Mouse (Mus musculus) myocyte (in vitro differentiated cells): ENCODE measurements around the gene Coq8b. TPM values are rescaled to one million over a fixed set of nuclear protein-coding genes. Genes with fewer than 3 reads are reported as not detected.

Experiments used
- H3K27me3 ChIP-seq: one replicate; pipeline ENCODE4 v1.6.1; 2011; ENCODE audit not compliant: control insufficient read depth, insufficient read depth, insufficient read length
- H3K36me3 ChIP-seq: one replicate; pipeline ENCODE4 v1.6.1; 2011; ENCODE audit not compliant: control insufficient read depth, insufficient read depth
- H3K4me2 ChIP-seq: one replicate; pipeline ENCODE4 v1.6.1; 2011; ENCODE audit warnings: low read depth, control low read depth
- H3K4me3 ChIP-seq: one replicate; pipeline ENCODE4 v1.5.1; 2011; ENCODE audit warnings: mild to moderate bottlenecking, control low read depth, moderate library complexity
- H3K79me2 ChIP-seq: one replicate; pipeline ENCODE4 v1.6.1; 2011; ENCODE audit not compliant: control insufficient read depth, insufficient read depth
- H3ac ChIP-seq: one replicate; pipeline ENCODE4 v1.6.1; 2011; ENCODE audit not compliant: control insufficient read depth, insufficient read length
- CEBPB ChIP-seq: IDR thresholded peaks from 2 replicates; pipeline ENCODE4 v1.6.1; 2011; ENCODE audit warnings: mild to moderate bottlenecking, moderate library complexity; ENCODE audit not compliant: poor library complexity, insufficient read depth, severe bottlenecking
- E2F4 ChIP-seq: IDR thresholded peaks from one replicate; pipeline ENCODE4 v1.6.1; 2011; ENCODE audit warnings: mild to moderate bottlenecking, control low read depth, moderate library complexity; ENCODE audit not compliant: insufficient read depth
- MAX ChIP-seq: IDR thresholded peaks from one replicate; pipeline ENCODE4 v1.6.1; 2011; ENCODE audit warnings: low read depth, mild to moderate bottlenecking, control low read depth
- MYOD1 ChIP-seq, 3 experiments: IDR thresholded peaks; one replicate each; pipeline ENCODE4 v1.6.1; 2011; ENCODE audit warnings: control low read depth in 2 of 3, low read depth in 2 of 3, mild to moderate bottlenecking in 2 of 3, moderate library complexity in 1 of 3; ENCODE audit not compliant: insufficient read length in 2 of 3, control insufficient read depth in 1 of 3
- MYOG ChIP-seq, 3 experiments: IDR thresholded peaks; one replicate each; pipeline ENCODE4 v1.6.1; 2011; ENCODE audit warnings: control low read depth in 2 of 3, low read depth in 2 of 3, mild to moderate bottlenecking in 2 of 3; ENCODE audit not compliant: insufficient read length in 2 of 3, control insufficient read depth in 1 of 3, insufficient read depth in 1 of 3
- POLR2A ChIP-seq: IDR thresholded peaks from one replicate; pipeline ENCODE4 v1.6.1; 2011; ENCODE audit warnings: low read depth, mild to moderate bottlenecking, control low read depth, moderate library complexity; ENCODE audit not compliant: insufficient read length
- POLR2AphosphoS2 ChIP-seq: IDR thresholded peaks from one replicate; pipeline ENCODE4 v1.6.1; 2011; ENCODE audit warnings: low read depth, control low read depth; ENCODE audit not compliant: insufficient read length
- REST ChIP-seq: IDR thresholded peaks from one replicate; pipeline ENCODE4 v1.6.1; 2011; ENCODE audit warnings: mild to moderate bottlenecking, control low read depth, moderate library complexity; ENCODE audit not compliant: insufficient read depth, insufficient read length
- SRF ChIP-seq: IDR thresholded peaks from one replicate; pipeline ENCODE4 v1.6.1; 2011; ENCODE audit warnings: low read depth; ENCODE audit not compliant: control insufficient read depth, insufficient read length
- TCF12 ChIP-seq: IDR thresholded peaks from one replicate; pipeline ENCODE4 v1.6.1; 2011; ENCODE audit warnings: mild to moderate bottlenecking, control low read depth; ENCODE audit not compliant: poor library complexity, insufficient read depth, severe bottlenecking
- TCF3 ChIP-seq: IDR thresholded peaks from one replicate; pipeline ENCODE4 v1.6.1; 2011; ENCODE audit warnings: low read depth, control low read depth; ENCODE audit not compliant: insufficient read length
- USF1 ChIP-seq: IDR thresholded peaks from one replicate; pipeline ENCODE4 v1.6.1; 2011; ENCODE audit warnings: low read depth, mild to moderate bottlenecking, control low read depth, moderate library complexity
- polyA plus RNA-seq: library from polyadenylated mRNA; unstranded; fragments of >200 nt; fragmentation: generic; extraction: Trizol; gene quantifications from one replicate; pipeline ENCODE4 v1.2.1, GENCODE M21; 2012; ENCODE audit warnings: missing spikeins

Coq8b gene
- polyA plus RNA-seq, 1 experiment = 19.1 TPM

DNA sequence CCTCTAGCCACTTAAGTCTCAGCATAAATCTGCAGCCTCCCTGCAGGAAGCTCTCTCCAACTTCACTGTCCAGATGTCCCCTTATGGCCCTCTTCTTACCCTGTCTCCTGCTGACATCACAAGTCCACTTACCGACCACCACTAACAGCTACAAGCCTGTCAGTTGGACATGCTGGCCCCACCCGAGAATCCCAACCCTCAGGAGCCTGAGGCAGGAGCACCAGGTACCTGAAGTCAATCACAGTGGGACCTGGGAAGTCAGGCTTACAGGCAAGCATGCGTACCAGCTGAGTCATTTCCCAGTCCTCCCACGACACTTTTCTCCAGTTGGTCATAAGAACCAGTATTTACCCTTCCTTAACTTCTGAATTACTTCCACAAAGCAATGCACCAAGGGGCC, 39.1 kb upstream of the Coq8b start:
- no peak for TF ChIP-seq POLR2A
- no peak for TF ChIP-seq TCF12
- no peak for TF ChIP-seq SRF
- no peak for TF ChIP-seq TCF3
- no peak for TF ChIP-seq MYOD1 (IDR thresholded peaks at IDR 0.05; ENCODE audit: control insufficient read depth in 1 of 3, insufficient read length in 2 of 3, low read depth in 2 of 3)
- TF ChIP-seq CEBPB = no peak
- TF ChIP-seq MYOG (IDR thresholded peaks at IDR 0.05; ENCODE audit: control insufficient read depth in 1 of 3, insufficient read depth in 1 of 3, insufficient read length in 2 of 3, low read depth in 2 of 3) = no peak
- H3K4me2 ChIP-seq = peak overlapping the region; percentile 42

DNA sequence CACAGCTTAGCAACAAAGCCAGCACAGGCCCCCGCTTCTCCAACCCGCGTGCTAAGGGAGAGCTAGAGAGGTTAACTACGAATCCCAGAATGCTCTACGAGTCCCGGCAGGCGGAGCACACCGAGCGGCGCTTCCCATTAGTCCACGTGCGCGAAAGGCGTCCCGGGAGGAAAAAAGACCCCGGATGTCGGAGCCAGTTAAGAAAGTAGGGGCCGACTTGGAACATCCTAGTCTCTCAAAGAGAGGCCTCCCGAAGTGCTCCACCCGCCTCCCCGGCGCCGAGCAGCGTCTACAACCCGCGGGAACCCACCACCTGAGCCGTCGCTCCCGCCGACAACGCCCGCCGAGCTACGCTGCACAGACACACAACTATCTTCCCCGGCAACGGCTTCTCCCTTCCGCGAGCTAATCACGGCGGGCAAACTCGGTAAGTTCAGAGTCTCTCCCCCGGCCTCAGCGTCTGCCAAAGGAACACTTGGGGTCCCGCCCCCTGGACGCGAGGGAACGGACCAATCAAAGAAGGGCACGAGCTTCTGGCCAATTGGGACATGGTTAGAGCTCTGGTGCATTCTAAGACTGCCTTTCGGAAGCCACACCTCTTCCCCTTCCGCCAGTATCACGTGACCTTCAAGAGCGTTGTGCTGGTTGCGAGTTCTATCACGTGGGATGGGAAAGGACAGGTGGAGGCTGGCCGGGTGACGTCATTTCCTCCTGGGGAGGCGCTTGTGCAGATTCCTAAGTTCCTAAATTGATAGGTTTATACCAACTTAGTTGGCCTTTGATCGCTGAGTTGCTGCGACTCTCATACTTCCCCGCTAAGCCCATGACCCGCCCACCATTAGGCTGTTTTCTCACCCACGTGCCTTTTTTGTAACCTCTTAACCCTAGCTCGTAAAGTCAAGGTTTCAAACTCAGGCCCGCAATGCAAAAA, 36.9 kb upstream of the Coq8b start, which contains the start of the genes BC024978 and Snrpa:
TSS of gene BC024978 (plus strand) at position 101 of the 931 bp plus-strand sequence.
TSS of gene Snrpa (minus strand) at position 591 of the 931 bp plus-strand sequence.
- Histone ChIP-seq H3K79me2 (peaks cover 38% of the 10 kb centered on the region), H3K4me3 (peak within 1 kb of the TSS; percentile 80), H3K4me2 (peak within 1 kb of the TSS; percentile 100), H3K36me3 (peaks cover 20% of the 10 kb centered on the region), H3K27me3 (no peaks in the 10 kb centered on the region), H3ac (peak within 1 kb of the TSS; percentile 80)
- TF ChIP-seq MAX (peak; percentile 45), MYOG (IDR thresholded peaks at IDR 0.05; ENCODE audit: control insufficient read depth in 1 of 3, insufficient read depth in 1 of 3, insufficient read length in 2 of 3, low read depth in 2 of 3) (peak in 2 of 3 experiments; percentile 24 to 84), CEBPB (no peak), POLR2A (peak; percentile 54), USF1 (peak; percentile 99), TCF3 (no peak), SRF (peak; percentile 18), TCF12 (peak; percentile 16), POLR2AphosphoS2 (peak; percentile 39), E2F4 (no peak), REST (no peak), MYOD1 (IDR thresholded peaks at IDR 0.05; ENCODE audit: control insufficient read depth in 1 of 3, insufficient read length in 2 of 3, low read depth in 2 of 3) (peak in 2 of 3 experiments; percentile 86 to 89)

More for the DNA sequence above, 39.1 kb upstream of the Coq8b start:
- Histone ChIP-seq H3K4me3 (peak overlapping the region; percentile 80), H3K79me2 (peaks cover 38% of the 10 kb centered on the region), H3ac (no peak overlapping the region), H3K36me3 (peaks cover 32% of the 10 kb centered on the region), H3K27me3 (no peaks in the 10 kb centered on the region)

DNA sequence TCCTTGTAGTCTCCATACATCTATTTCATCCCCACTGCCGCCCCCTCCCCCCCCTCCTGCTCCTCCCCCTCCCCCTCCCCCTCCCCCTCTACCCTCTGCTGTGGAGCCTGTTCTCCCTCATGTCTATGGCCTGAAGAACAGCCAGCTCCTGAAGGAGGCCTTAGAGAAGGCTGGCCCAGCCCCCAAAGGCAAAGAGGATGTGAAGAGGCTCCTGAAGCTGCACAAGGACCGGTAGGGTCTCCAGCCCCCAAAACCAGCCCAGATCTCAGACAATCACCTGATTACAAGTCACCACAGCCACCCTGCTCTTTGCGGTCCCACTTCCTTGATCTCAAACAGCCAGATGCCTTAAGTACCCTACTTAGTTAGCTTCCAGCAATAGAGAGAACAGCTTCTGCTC, 35.7 kb upstream of the Coq8b start:
- Histone ChIP-seq H3K4me2 (no peak overlapping the region), H3K36me3 (peaks cover 9% of the 10 kb centered on the region), H3K27me3 (no peaks in the 10 kb centered on the region), H3K79me2 (peaks cover 32% of the 10 kb centered on the region), H3K4me3 (peak overlapping the region; percentile 80), H3ac (no peak overlapping the region)
- TF ChIP-seq MAX = no peak
- TF ChIP-seq TCF12 = no peak
- no peak for TF ChIP-seq MYOD1 (IDR thresholded peaks at IDR 0.05; ENCODE audit: control insufficient read depth in 1 of 3, insufficient read length in 2 of 3, low read depth in 2 of 3)
- no peak for TF ChIP-seq USF1
- no peak for TF ChIP-seq MYOG (IDR thresholded peaks at IDR 0.05; ENCODE audit: control insufficient read depth in 1 of 3, insufficient read depth in 1 of 3, insufficient read length in 2 of 3, low read depth in 2 of 3)
- TF ChIP-seq POLR2AphosphoS2 = no peak
- TF ChIP-seq REST = no peak
- TF ChIP-seq POLR2A = no peak
- TF ChIP-seq TCF3 = no peak
- no peak for TF ChIP-seq E2F4
- no peak for TF ChIP-seq SRF
- no peak for TF ChIP-seq CEBPB

DNA sequence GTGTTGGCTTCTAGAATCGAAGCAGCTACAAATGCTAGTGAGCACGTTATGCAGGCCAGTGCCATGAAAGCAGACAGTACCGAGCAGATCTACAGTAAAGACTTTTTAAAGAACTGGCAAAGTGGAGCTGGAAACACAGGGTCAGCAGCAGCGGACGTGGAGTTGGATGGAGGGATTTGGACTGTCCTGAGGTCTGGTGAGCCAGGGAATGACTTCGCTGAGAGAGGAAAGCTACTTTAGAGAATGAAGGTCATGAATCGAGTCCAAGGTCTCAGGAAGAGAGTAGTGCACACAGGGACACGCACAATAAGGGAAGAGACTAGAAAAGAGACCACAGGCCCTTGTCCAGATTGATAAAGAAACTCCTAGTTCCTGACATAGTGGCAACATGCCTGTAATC, 35.2 kb upstream of the Coq8b start:
- Histone ChIP-seq H3K4me2 (no peak overlapping the region), H3ac (no peak overlapping the region)
- no peak for TF ChIP-seq MAX
- TF ChIP-seq E2F4 = no peak
- TF ChIP-seq POLR2AphosphoS2 = no peak
- no peak for TF ChIP-seq TCF3
- no peak for TF ChIP-seq SRF
- TF ChIP-seq REST = no peak
- TF ChIP-seq POLR2A = no peak
- no peak for TF ChIP-seq USF1
- no peak for TF ChIP-seq MYOD1 (IDR thresholded peaks at IDR 0.05; ENCODE audit: control insufficient read depth in 1 of 3, insufficient read length in 2 of 3, low read depth in 2 of 3)
- no peak for TF ChIP-seq TCF12
- no peak for TF ChIP-seq CEBPB
- no peak for TF ChIP-seq MYOG (IDR thresholded peaks at IDR 0.05; ENCODE audit: control insufficient read depth in 1 of 3, insufficient read depth in 1 of 3, insufficient read length in 2 of 3, low read depth in 2 of 3)

More for the DNA sequence above, 35.2 kb upstream of the Coq8b start:
- peaks cover 28% of the 10 kb centered on the region for H3K79me2 ChIP-seq
- H3K4me3 ChIP-seq = no peak overlapping the region
- no peaks in the 10 kb centered on the region for H3K27me3 ChIP-seq
- peaks cover 6% of the 10 kb centered on the region for H3K36me3 ChIP-seq
